Mouse (Mus musculus): ENCODE results near the gene Zfp646. TPM values are rescaled to one million over a fixed set of nuclear protein-coding genes. Genes with fewer than 3 reads are reported as not detected.
A peak's percentile ranks its signal among the peaks of the same experiment; 100 is the strongest.
"Not testable (repeated sequence)": the region's sequence is repeated elsewhere in the genome, so short reads cannot be mapped to it uniquely, and the experiment has no call there.

The Zfp646 gene
- total RNA-seq, 2 experiments from 2014 or later = 21.0 to 21.9 TPM

- intact Hi-C loops (cut with DNase I) = loop anchor here (1.0 to 5.0 kb wide), 2 partner anchors 76 to 99 kb away; partner anchors contain the start of genes Hsd3b7 and Setd1a
- DNase-seq = peak; percentile 88 to 93
These were observed 687 bp downstream of the Zfp646 start, which contains the start of gene Zfp668 for GRCm38 (mm10) chr7:127876467-127877348. TSS of gene Zfp668 (minus strand) at chr7:127876828.

- no peak for DNase-seq
- intact Hi-C loops (cut with DNase I) = loop anchor here (5.0 kb wide), 1 partner anchor 102 kb away; the partner anchor contains the start of gene Setd1a
These were observed 3.3 kb downstream of the Zfp646 start for GRCm38 (mm10) chr7:127879301-127879700.

- no peak for DNase-seq
- intact Hi-C loops (cut with DNase I) = no loop called here
These were observed 4.4 kb downstream of the Zfp646 start for GRCm38 (mm10) chr7:127880431-127880830.

- peak; percentile 79 to 80 for DNase-seq
- intact Hi-C loops (cut with DNase I) = no loop called here
These were observed 9.9 kb downstream of the Zfp646 start for GRCm38 (mm10) chr7:127885951-127886350.

GRCm38 (mm10) chr7:127886551-127886950, 10.5 kb downstream of the Zfp646 start:
- DNase-seq = no peak
- intact Hi-C loops (cut with DNase I) = no loop called here

- DNase-seq = no peak
- intact Hi-C loops (cut with DNase I) = no loop called here
These were observed 11.2 kb downstream of the Zfp646 start for GRCm38 (mm10) chr7:127887191-127887590.

GRCm38 (mm10) chr7:127887781-127888180, 11.8 kb downstream of the Zfp646 start:
- intact Hi-C loops (cut with DNase I) = no loop called here
- DNase-seq = no peak

GRCm38 (mm10) chr7:127888821-127889220, 12.8 kb downstream of the Zfp646 start:
- intact Hi-C loops (cut with DNase I) = no loop called here
- DNase-seq = no peak

GRCm38 (mm10) chr7:127890798-127891197, 14.8 kb downstream of the Zfp646 start, which contains the start of gene Prss53:
TSS of gene Prss53 (minus strand) at chr7:127890970.
- no peak for DNase-seq
- intact Hi-C loops (cut with DNase I) = no loop called here

GRCm38 (mm10) chr7:127894480-127894879, 18.5 kb downstream of the Zfp646 start:
- DNase-seq = no peak
- intact Hi-C loops (cut with DNase I) = loop anchor here (2.0 kb wide), 1 partner anchor 50 kb away; no protein-coding TSS in a partner anchor

GRCm38 (mm10) chr7:127895442-127895841, 19.4 kb downstream of the Zfp646 start, which contains the start of the genes Gm21974 and Vkorc1:
TSS of gene Gm21974 (minus strand) at chr7:127895454.
TSS of gene Vkorc1 (minus strand) at chr7:127895617.
- intact Hi-C loops (cut with DNase I) = loop anchor here (2.0 kb wide), 1 partner anchor 51 kb away; no protein-coding TSS in a partner anchor
- DNase-seq = peak; percentile 94

- DNase-seq = not testable (repeated sequence)
- intact Hi-C loops (cut with DNase I) = loop anchor here (2.0 kb wide), 1 partner anchor 51 kb away; no protein-coding TSS in a partner anchor
These were observed 19.9 kb downstream of the Zfp646 start for GRCm38 (mm10) chr7:127895891-127896290.

- peak; percentile 65 to 79 for DNase-seq
- intact Hi-C loops (cut with DNase I) = no loop called here
These were observed 20.4 kb downstream of the Zfp646 start for GRCm38 (mm10) chr7:127896384-127896783.

GRCm38 (mm10) chr7:127897542-127897941, 21.5 kb downstream of the Zfp646 start:
- no peak for DNase-seq
- intact Hi-C loops (cut with DNase I) = no loop called here

- intact Hi-C loops (cut with DNase I) = no loop called here
- no peak for DNase-seq
These were observed 22.3 kb downstream of the Zfp646 start for GRCm38 (mm10) chr7:127898179-127898956.

GRCm38 (mm10) chr7:127899997-127900396, 24.0 kb downstream of the Zfp646 start:
- DNase-seq = no peak
- intact Hi-C loops (cut with DNase I) = no loop called here

- DNase-seq = no peak
- intact Hi-C loops (cut with DNase I) = no loop called here
These were observed 25.8 kb downstream of the Zfp646 start for GRCm38 (mm10) chr7:127901772-127902171.

- intact Hi-C loops (cut with DNase I) = no loop called here
- DNase-seq = peak; percentile 76 to 85
These were observed 28.2 kb downstream of the Zfp646 start, which contains the start of gene Bckdk for GRCm38 (mm10) chr7:127903971-127904796. TSS of gene Bckdk (plus strand) at chr7:127904082.

GRCm38 (mm10) chr7:127907939-127908338, 31.9 kb downstream of the Zfp646 start:
- no peak for DNase-seq
- intact Hi-C loops (cut with DNase I) = no loop called here

GRCm38 (mm10) chr7:127908656-127909055, 32.6 kb downstream of the Zfp646 start:
- intact Hi-C loops (cut with DNase I) = no loop called here
- DNase-seq = no peak
